Mouse (Mus musculus): ENCODE measurements at regions not wholly inside any gene's neighbourhood (a gene's known extent, or its start where the extent isn't known, plus 50 kb on each side); places are given as distances from the start of the nearest gene placed in this dataset.

GRCm38 (mm10) chr3:143834725-143835124, 370.3 kb downstream of the Lmo4 start:
- TF ChIP-seq ZC3H11A (IDR thresholded peaks at IDR 0.05; ENCODE audit: low read depth, low read length) (no peak), CHD2 (IDR thresholded peaks at IDR 0.05; ENCODE audit: low read length) (no peak), CTCF (IDR thresholded peaks at IDR 0.05 in 2 of 3, conservative IDR thresholded peaks at IDR 0.05 in 1 of 3; ENCODE audit: control insufficient read depth in 1 of 3, insufficient read depth in 1 of 3, low read depth in 2 of 3, low read length in 3 of 3, poor library complexity in 1 of 3, severe bottlenecking in 1 of 3) (no peak), POLR2A (IDR thresholded peaks at IDR 0.05; ENCODE audit: control insufficient read depth in 1 of 2, insufficient read depth in 1 of 2, low read depth in 1 of 2, low read length in 2 of 2, poor library complexity in 1 of 2) (no peak), MAFK (IDR thresholded peaks at IDR 0.05; ENCODE audit: borderline replicate concordance, low read depth, low read length) (no peak), MXI1 (IDR thresholded peaks at IDR 0.05; ENCODE audit: low read depth, low read length) (no peak), ZKSCAN1 (IDR thresholded peaks at IDR 0.05; ENCODE audit: low read depth, low read length) (no peak), E2F4 (IDR thresholded peaks at IDR 0.05; ENCODE audit: borderline replicate concordance, low read depth, low read length) (no peak), ZNF384 (IDR thresholded peaks at IDR 0.05; ENCODE audit: low read depth, low read length) (no peak), MAZ (IDR thresholded peaks at IDR 0.05; ENCODE audit: low read depth, low read length) (no peak), NELFE (IDR thresholded peaks at IDR 0.05; ENCODE audit: low read depth, low read length) (no peak), JUND (IDR thresholded peaks at IDR 0.05; ENCODE audit: low read depth, low read length) (no peak)
